Mouse (Mus musculus) embryonic facial prominence, embryonic 10.5 days (tissue): ENCODE measurements around the gene Cog3. TPM values are rescaled to one million over a fixed set of nuclear protein-coding genes. Genes with fewer than 3 reads are reported as not detected.
"Not testable (repeated sequence)": the region's sequence is repeated elsewhere in the genome, so short reads cannot be mapped to it uniquely, and the experiment has no call there.

Source experiments
- DNase-seq: peaks from one replicate; pipeline ENCODE4 v3.0.0-alpha.2; 2017; ENCODE audit warnings: low spot score
- H3K27ac ChIP-seq: fragments of 300-500 bp; sonication (generic); replicated peaks from 2 replicates; pipeline ENCODE4 v1.5.1; 2016; ENCODE audit warnings: mild to moderate bottlenecking
- H3K27me3 ChIP-seq: fragments of 300-500 bp; sonication (generic); replicated peaks from 2 replicates; pipeline ENCODE4 v1.6.1; 2016; ENCODE audit warnings: low read depth, mild to moderate bottlenecking; ENCODE audit not compliant: poor library complexity, severe bottlenecking
- H3K36me3 ChIP-seq: fragments of 300-500 bp; sonication (generic); replicated peaks from 2 replicates; pipeline ENCODE4 v1.6.1; 2016; ENCODE audit warnings: mild to moderate bottlenecking, moderate library complexity
- H3K4me1 ChIP-seq: fragments of 300-500 bp; sonication (generic); 2 replicates; pipeline ENCODE4 v1.6.1; 2016
- H3K4me3 ChIP-seq: fragments of 300-500 bp; sonication (generic); 2 replicates; pipeline ENCODE4 v1.5.1; 2016; ENCODE audit warnings: mild to moderate bottlenecking, moderate library complexity
- H3K9me3 ChIP-seq: fragments of 300-500 bp; sonication (generic); 2 replicates; pipeline ENCODE4 v1.6.1; 2016; ENCODE audit warnings: mild to moderate bottlenecking
- WGBS: fragments of 180-500 bp; shearing (Covaris S2); methylation state at CpG from one replicate; pipeline ENCODE4 v1.1.7; 2016; 5-methylcytosine and 5-hydroxymethylcytosine counted together
- polyA plus RNA-seq: library from polyadenylated mRNA; unstranded; fragments of >200 nt; fragmentation: Nextera tagmentation; extraction: Ambion mirVana; gene quantifications from 2 replicates; pipeline ENCODE4 v1.2.1, GENCODE M21; 2016

Cog3 gene
- polyA plus RNA-seq, 1 experiment from 2014 or later, result 19.5 TPM

DNA sequence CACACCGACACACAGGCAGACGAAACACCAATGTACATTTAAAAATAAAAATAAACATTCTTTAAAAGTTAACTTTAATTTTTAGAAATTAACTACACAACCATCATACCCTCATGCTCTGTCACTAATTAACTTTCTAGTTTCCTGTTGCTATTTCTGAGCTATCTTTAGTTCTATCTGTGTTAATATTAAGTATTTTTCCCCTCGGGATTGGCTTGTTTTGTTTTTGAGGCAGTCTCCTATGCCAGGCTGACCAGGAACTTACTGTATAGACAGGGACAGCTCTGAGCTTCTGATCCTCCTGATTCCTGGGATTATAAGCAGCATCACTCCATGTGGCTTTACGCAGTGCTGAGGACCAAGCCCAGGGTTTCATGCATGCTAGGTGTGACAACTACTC is 25.6 kb upstream of the Cog3 start:
- no peak overlapping the region for H3K4me3 ChIP-seq
- no peak for DNase-seq
- no peaks in the 10 kb centered on the region for H3K4me1 ChIP-seq
- H3K36me3 ChIP-seq, result peaks cover 36% of the 10 kb centered on the region
- WGBS, result 92% methylated on average over 4 of the region's 4 CpGs
- H3K9me3 ChIP-seq, result no peaks in the 10 kb centered on the region
- no peaks in the 10 kb centered on the region for H3K27me3 ChIP-seq
- H3K27ac ChIP-seq, result no peak overlapping the region

DNA sequence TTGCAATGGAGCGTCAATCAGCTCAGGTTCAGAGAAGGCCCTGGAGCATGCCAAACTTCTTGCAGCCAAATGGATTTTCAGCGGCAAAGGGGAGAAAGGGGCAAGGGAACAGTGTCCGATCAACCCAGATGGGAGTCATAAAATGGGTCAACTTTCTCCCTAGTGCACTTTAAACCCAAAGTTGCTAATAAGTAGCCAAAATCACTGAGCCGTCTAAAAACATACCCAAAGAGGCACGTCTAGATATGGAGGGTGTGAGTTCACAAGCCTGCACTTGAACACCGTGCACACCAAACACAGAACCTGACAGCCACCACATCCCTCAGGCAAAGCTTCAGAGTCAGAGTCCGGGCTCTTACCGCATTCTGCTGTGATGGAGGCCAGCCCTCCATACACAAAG is 22.3 kb upstream of the Cog3 start:
- H3K4me1 ChIP-seq, result no peaks in the 10 kb centered on the region
- H3K36me3 ChIP-seq, result peaks cover 60% of the 10 kb centered on the region
- H3K27ac ChIP-seq, result no peak overlapping the region
- DNase-seq, result no peak
- H3K4me3 ChIP-seq, result no peak overlapping the region
- 94% methylated on average over 8 of the region's 8 CpGs for WGBS
- H3K9me3 ChIP-seq, result no peaks in the 10 kb centered on the region
- H3K27me3 ChIP-seq, result no peaks in the 10 kb centered on the region

- no peak for DNase-seq
Observed at GRCm38 (mm10) chr14:75773431-75773830, 19.1 kb upstream of the Cog3 start.

DNA sequence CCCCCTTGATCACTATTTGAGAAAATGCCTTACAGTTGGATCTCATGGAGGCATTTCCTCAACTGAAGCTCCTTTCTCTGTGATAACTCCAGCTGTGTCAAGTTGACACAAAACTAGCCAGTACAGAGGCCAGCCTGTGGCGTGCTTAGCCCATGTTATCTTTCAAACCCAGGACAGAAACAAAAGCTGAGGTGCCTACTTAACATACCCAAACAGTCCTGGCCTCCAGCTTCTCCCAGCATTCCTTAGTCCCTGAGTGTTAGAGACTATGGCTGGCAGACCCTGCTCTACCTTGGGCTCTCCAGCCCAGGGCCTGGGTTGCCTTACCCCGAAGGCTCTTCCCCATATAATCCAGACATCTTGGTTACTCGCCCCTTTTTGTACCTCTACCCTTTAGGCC is 18.1 kb upstream of the Cog3 start:
- WGBS, result 95% methylated on average over 3 of the region's 3 CpGs
- not testable (repeated sequence) for DNase-seq

More at GRCm38 (mm10) chr14:75773431-75773830, 19.1 kb upstream of the Cog3 start:
- Histone ChIP-seq H3K9me3 (no peaks in the 10 kb centered on the region), H3K4me3 (no peak overlapping the region), H3K27ac (no peak overlapping the region), H3K36me3 (peaks cover 80% of the 10 kb centered on the region), H3K4me1 (no peaks in the 10 kb centered on the region), H3K27me3 (no peaks in the 10 kb centered on the region)
- 93% methylated on average over 8 of the region's 8 CpGs for WGBS

GRCm38 (mm10) chr14:75771101-75771501 is 16.8 kb upstream of the Cog3 start:
- H3K4me1 ChIP-seq, result 0 out of 2 replicates have a peak, but pooled peaks cover 3% of the 10 kb centered on the region
- H3K27ac ChIP-seq, result no peak overlapping the region
- H3K36me3 ChIP-seq, result peaks cover 69% of the 10 kb centered on the region
- no peak overlapping the region for H3K4me3 ChIP-seq
- 90% methylated on average over 8 of the region's 8 CpGs for WGBS
- H3K27me3 ChIP-seq, result no peaks in the 10 kb centered on the region
- DNase-seq, result no peak
- no peaks in the 10 kb centered on the region for H3K9me3 ChIP-seq

More for the DNA sequence above, 18.1 kb upstream of the Cog3 start:
- not testable (repeated sequence) for H3K4me3 ChIP-seq, H3K27me3 ChIP-seq, H3K4me1 ChIP-seq, H3K9me3 ChIP-seq, H3K27ac ChIP-seq
- H3K36me3 ChIP-seq, result peaks cover 74% of the 10 kb centered on the region

- Histone ChIP-seq H3K36me3 (peaks cover 73% of the 10 kb centered on the region), H3K4me1 (0 out of 2 replicates have a peak, but pooled peaks cover 3% of the 10 kb centered on the region)
Observed at GRCm38 (mm10) chr14:75769334-75769733, 15.0 kb upstream of the Cog3 start.

DNA sequence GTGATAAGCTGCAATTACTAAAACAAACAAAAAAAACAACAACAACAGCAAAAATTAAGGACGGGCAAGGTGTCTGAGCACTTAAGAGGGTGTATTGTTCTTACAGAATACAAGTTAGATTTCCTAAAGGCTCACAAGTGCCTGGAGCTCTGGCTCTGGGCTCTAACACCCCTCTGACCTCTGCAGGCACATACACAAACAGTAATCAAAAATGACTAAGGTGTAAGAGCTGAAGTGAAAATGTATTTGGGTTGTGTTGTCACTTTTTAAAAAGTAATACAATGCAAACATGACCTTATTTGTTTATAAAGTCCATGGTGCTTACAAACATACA is 13.9 kb upstream of the Cog3 start:
- Histone ChIP-seq H3K27me3 (no peaks in the 10 kb centered on the region), H3K36me3 (peaks cover 72% of the 10 kb centered on the region), H3K9me3 (no peaks in the 10 kb centered on the region), H3K27ac (no peak overlapping the region), H3K4me1 (0 out of 2 replicates have a peak, but pooled peaks cover 3% of the 10 kb centered on the region), H3K4me3 (no peak overlapping the region)
- DNase-seq, result no peak
- WGBS, result 7% methylated on average over 1 of the region's 1 CpGs

More at GRCm38 (mm10) chr14:75769334-75769733, 15.0 kb upstream of the Cog3 start:
- no peaks in the 10 kb centered on the region for H3K9me3 ChIP-seq
- no peak overlapping the region for H3K4me3 ChIP-seq
- DNase-seq, result no peak
- no peaks in the 10 kb centered on the region for H3K27me3 ChIP-seq
- 92% methylated on average over 9 of the region's 9 CpGs for WGBS
- H3K27ac ChIP-seq, result no peak overlapping the region

GRCm38 (mm10) chr14:75767492-75768274 is 13.4 kb upstream of the Cog3 start:
- DNase-seq, result peak; percentile 84
- Histone ChIP-seq H3K36me3 (peaks cover 69% of the 10 kb centered on the region), H3K27ac (peak overlapping the region; percentile 83), H3K9me3 (no peaks in the 10 kb centered on the region), H3K4me1 (0 out of 2 replicates have a peak, but pooled peaks cover 3% of the 10 kb centered on the region), H3K27me3 (no peaks in the 10 kb centered on the region), H3K4me3 (no peak overlapping the region)
- WGBS, result 56% methylated on average over 17 of the region's 17 CpGs

DNA sequence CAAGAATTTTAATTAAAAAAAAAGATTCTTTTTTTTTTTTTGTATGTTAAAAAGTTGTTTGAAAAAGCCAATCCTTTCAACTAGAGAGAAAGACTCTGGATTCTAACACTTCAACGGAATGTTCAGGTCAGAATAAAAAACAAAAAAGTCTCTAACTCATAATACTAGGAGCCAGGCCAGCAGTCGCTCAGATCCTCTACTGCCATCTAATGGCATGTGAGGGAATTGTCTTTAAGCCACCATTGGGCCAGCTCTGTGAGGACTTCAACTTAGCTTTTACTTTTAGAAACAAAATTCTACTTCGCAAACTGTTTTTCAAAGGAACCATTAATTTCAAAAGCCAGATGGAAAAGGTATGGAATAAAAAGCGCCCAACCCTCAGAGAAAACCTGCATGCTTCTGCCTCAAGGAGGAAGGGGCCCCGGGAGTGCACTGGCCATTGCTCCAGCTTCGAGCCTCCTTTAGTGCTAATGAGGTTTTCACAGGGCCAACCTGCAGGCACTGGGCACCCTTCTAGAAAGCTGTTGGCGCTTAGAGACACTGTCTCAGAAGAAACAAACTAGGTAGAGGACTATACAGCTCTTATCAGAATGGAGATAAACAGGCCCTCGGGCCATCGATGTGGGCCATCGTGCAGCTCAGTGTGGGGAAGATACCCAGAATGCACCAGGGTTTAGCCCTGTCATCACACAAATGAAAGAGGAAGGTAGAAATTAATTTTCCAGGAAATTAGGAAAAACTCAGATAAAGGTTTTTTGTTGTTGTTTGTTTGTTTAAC is 6.9 kb upstream of the Cog3 start:
- DNase-seq, result peak; percentile 34
- no peaks in the 10 kb centered on the region for H3K9me3 ChIP-seq
- 64% methylated on average over 10 of the region's 10 CpGs for WGBS
- H3K4me1 ChIP-seq, result no peaks in the 10 kb centered on the region
- H3K36me3 ChIP-seq, result peaks cover 33% of the 10 kb centered on the region
- H3K4me3 ChIP-seq, result no peak overlapping the region
- peaks cover 9% of the 10 kb centered on the region for H3K27me3 ChIP-seq
- no peak overlapping the region for H3K27ac ChIP-seq

DNA sequence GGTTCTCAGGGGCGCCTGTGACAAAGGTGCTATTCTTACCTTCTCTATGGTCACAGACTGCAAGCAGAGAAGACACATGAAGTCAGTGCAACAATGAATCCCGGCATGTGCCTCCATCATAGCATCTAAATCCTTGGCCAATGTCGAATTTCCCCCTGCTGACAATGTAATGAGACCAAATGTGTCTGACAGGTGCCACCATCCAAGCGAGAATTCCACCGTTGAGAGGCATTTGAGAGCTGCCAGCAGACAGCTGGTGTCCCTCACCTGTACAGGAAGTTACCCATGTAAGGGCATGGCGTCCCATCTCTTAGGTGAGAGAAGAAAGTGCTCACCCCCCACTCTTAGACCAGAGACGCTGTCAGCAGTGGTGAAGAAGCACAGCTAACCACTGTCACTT is 4.1 kb upstream of the Cog3 start:
- no peaks in the 10 kb centered on the region for H3K9me3 ChIP-seq
- peaks cover 13% of the 10 kb centered on the region for H3K36me3 ChIP-seq
- H3K27ac ChIP-seq, result no peak overlapping the region
- peaks cover 6% of the 10 kb centered on the region for H3K4me1 ChIP-seq
- H3K27me3 ChIP-seq, result peaks cover 13% of the 10 kb centered on the region
- DNase-seq, result no peak
- WGBS, result 81% methylated on average over 7 of the region's 7 CpGs
- no peak overlapping the region for H3K4me3 ChIP-seq

- Histone ChIP-seq H3K36me3 (peaks cover 10% of the 10 kb centered on the region), H3K27ac (no peak overlapping the region), H3K4me1 (peaks cover 12% of the 10 kb centered on the region), H3K9me3 (no peaks in the 10 kb centered on the region), H3K4me3 (no peak overlapping the region), H3K27me3 (peaks cover 13% of the 10 kb centered on the region)
- no peak for DNase-seq
- WGBS, result 77% methylated on average over 2 of the region's 2 CpGs
Observed at GRCm38 (mm10) chr14:75757821-75758220, 3.5 kb upstream of the Cog3 start.

DNA sequence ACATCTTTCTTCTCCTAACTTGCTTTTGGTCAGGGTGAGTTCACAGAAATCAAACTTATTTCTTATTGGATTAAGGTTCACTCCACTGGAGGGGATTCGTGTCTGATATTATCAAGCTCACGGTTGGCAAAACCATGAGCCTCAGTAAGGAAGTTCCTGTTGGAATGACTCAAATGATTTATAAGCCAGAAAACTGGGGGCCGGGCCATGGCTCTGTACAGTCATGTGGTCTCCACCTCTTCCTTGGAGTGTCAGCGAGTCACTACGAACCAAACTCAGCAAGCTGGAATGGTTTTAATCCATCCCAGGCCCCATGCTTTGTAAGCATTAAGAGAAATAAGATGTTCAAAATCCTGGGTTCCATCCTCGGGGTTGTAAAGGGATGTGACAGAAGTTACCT is 2.7 kb upstream of the Cog3 start:
- H3K9me3 ChIP-seq, result no peaks in the 10 kb centered on the region
- WGBS, result 84% methylated on average over 6 of the region's 6 CpGs
- no peak overlapping the region for H3K4me3 ChIP-seq
- H3K27me3 ChIP-seq, result peaks cover 13% of the 10 kb centered on the region
- no peak overlapping the region for H3K27ac ChIP-seq
- peaks cover 1% of the 10 kb centered on the region for H3K36me3 ChIP-seq
- peaks cover 20% of the 10 kb centered on the region for H3K4me1 ChIP-seq
- no peak for DNase-seq

DNA sequence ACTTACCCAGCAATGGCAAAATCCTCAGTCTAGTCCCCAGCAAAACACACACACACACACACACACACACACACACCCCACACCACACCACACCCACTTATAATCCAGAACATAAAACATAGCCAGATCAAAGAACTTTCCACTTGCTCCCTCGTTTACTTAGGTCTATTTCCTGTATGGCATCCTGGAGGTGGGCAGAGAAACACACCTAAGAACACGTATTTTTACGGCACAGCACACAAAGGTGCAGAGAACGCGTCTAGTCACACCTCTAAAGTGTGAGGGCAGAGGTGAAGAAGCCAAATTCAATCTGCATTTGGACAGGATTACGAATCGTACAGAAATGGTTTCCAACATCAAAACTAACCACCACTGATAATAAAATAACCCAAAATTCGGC is 1.1 kb downstream of the Cog3 start:
- Histone ChIP-seq H3K27me3 (peaks cover 13% of the 10 kb centered on the region), H3K4me3 (peak overlapping the region; percentile 99), H3K4me1 (peaks cover 22% of the 10 kb centered on the region), H3K9me3 (no peaks in the 10 kb centered on the region), H3K36me3 (peaks cover 2% of the 10 kb centered on the region; the same call in 1 of the 2 replicates), H3K27ac (no peak overlapping the region)
- DNase-seq, result no peak
- 74% methylated on average over 8 of the region's 8 CpGs for WGBS
